Mouse (Mus musculus): ENCODE results near the gene Plekhm2. TPM values are rescaled to one million over a fixed set of nuclear protein-coding genes. Genes with fewer than 3 reads are reported as not detected.

Plekhm2 gene
- polyA plus RNA-seq, 1 experiment from 2014 or later, result 74.2 TPM

GRCm38 (mm10) chr4:141653813-141654212, 10.9 kb downstream of the Plekhm2 start:
- 89% methylated on average over 8 of the region's 13 CpGs for WGBS (ENCODE audit: missing documents)
- Histone ChIP-seq H3K4me3 (ENCODE audit: inconsistent target) (no peak overlapping the region), H3K36me3 (ENCODE audit: inconsistent target) (peaks cover 56% of the 10 kb centered on the region), H3K79me2 (ENCODE audit: inconsistent target) (peaks cover 97% of the 10 kb centered on the region), H3K27ac (no peak overlapping the region)

GRCm38 (mm10) chr4:141653044-141653443, 11.7 kb downstream of the Plekhm2 start:
- 39% methylated on average over 8 of the region's 8 CpGs for WGBS (ENCODE audit: missing documents)
- H3K36me3 ChIP-seq (ENCODE audit: inconsistent target), result peaks cover 63% of the 10 kb centered on the region
- H3K27ac ChIP-seq, result no peak overlapping the region

GRCm38 (mm10) chr4:141651944-141652343, 12.8 kb downstream of the Plekhm2 start:
- Histone ChIP-seq H3K79me2 (ENCODE audit: inconsistent target) (peaks cover 97% of the 10 kb centered on the region), H3K27ac (no peak overlapping the region), H3K36me3 (ENCODE audit: inconsistent target) (peaks cover 55% of the 10 kb centered on the region), H3K4me3 (ENCODE audit: inconsistent target) (no peak overlapping the region)
- 92% methylated on average over 8 of the region's 10 CpGs for WGBS (ENCODE audit: missing documents)

More at GRCm38 (mm10) chr4:141653044-141653443, 11.7 kb downstream of the Plekhm2 start:
- Histone ChIP-seq H3K4me3 (ENCODE audit: inconsistent target) (no peak overlapping the region), H3K79me2 (ENCODE audit: inconsistent target) (peaks cover 97% of the 10 kb centered on the region)

GRCm38 (mm10) chr4:141651286-141651685, 13.4 kb downstream of the Plekhm2 start:
- 96% methylated on average over 6 of the region's 6 CpGs for WGBS (ENCODE audit: missing documents)
- Histone ChIP-seq H3K36me3 (ENCODE audit: inconsistent target) (peaks cover 54% of the 10 kb centered on the region), H3K79me2 (ENCODE audit: inconsistent target) (peaks cover 97% of the 10 kb centered on the region), H3K4me3 (ENCODE audit: inconsistent target) (no peak overlapping the region), H3K27ac (no peak overlapping the region)

GRCm38 (mm10) chr4:141649244-141649643, 15.5 kb downstream of the Plekhm2 start:
- Histone ChIP-seq H3K4me3 (ENCODE audit: inconsistent target) (no peak overlapping the region), H3K79me2 (ENCODE audit: inconsistent target) (peaks cover 100% of the 10 kb centered on the region), H3K27ac (no peak overlapping the region), H3K36me3 (ENCODE audit: inconsistent target) (peaks cover 56% of the 10 kb centered on the region)
- WGBS (ENCODE audit: missing documents), result 83% methylated on average over 6 of the region's 6 CpGs

GRCm38 (mm10) chr4:141648262-141648661, 16.4 kb downstream of the Plekhm2 start:
- H3K27ac ChIP-seq, result no peak overlapping the region
- peaks cover 47% of the 10 kb centered on the region for H3K36me3 ChIP-seq (ENCODE audit: inconsistent target)
- peaks cover 100% of the 10 kb centered on the region for H3K79me2 ChIP-seq (ENCODE audit: inconsistent target)
- 98% methylated on average over 5 of the region's 5 CpGs for WGBS (ENCODE audit: missing documents)
- H3K4me3 ChIP-seq (ENCODE audit: inconsistent target), result no peak overlapping the region

- H3K27ac ChIP-seq, result peak overlapping the region; percentile 52; the same call in 1 of the 2 replicates
- H3K79me2 ChIP-seq (ENCODE audit: inconsistent target), result peaks cover 100% of the 10 kb centered on the region
- 100% methylated on average over 3 of the region's 3 CpGs for WGBS (ENCODE audit: missing documents)
- H3K36me3 ChIP-seq (ENCODE audit: inconsistent target), result peaks cover 47% of the 10 kb centered on the region
- H3K4me3 ChIP-seq (ENCODE audit: inconsistent target), result no peak overlapping the region
Measured at GRCm38 (mm10) chr4:141647187-141647586, 17.5 kb downstream of the Plekhm2 start.

GRCm38 (mm10) chr4:141645988-141646387, 18.7 kb downstream of the Plekhm2 start:
- Histone ChIP-seq H3K27ac (peak overlapping the region; percentile 52), H3K4me3 (ENCODE audit: inconsistent target) (no peak overlapping the region), H3K79me2 (ENCODE audit: inconsistent target) (peaks cover 100% of the 10 kb centered on the region), H3K36me3 (ENCODE audit: inconsistent target) (peaks cover 48% of the 10 kb centered on the region)
- WGBS (ENCODE audit: missing documents), result 62% methylated on average over 8 of the region's 8 CpGs

- Histone ChIP-seq H3K36me3 (ENCODE audit: inconsistent target) (peaks cover 45% of the 10 kb centered on the region), H3K4me3 (ENCODE audit: inconsistent target) (no peak overlapping the region), H3K27ac (peak overlapping the region; percentile 57), H3K79me2 (ENCODE audit: inconsistent target) (peaks cover 95% of the 10 kb centered on the region)
- 61% methylated on average over 7 of the region's 7 CpGs for WGBS (ENCODE audit: missing documents)
Measured at GRCm38 (mm10) chr4:141643118-141643855, 21.4 kb downstream of the Plekhm2 start.

- Histone ChIP-seq H3K4me3 (ENCODE audit: inconsistent target) (no peak overlapping the region), H3K36me3 (ENCODE audit: inconsistent target) (peaks cover 54% of the 10 kb centered on the region), H3K79me2 (ENCODE audit: inconsistent target) (peaks cover 84% of the 10 kb centered on the region), H3K27ac (no peak overlapping the region)
- WGBS (ENCODE audit: missing documents), result 93% methylated on average over 25 of the region's 25 CpGs
Measured at GRCm38 (mm10) chr4:141641961-141642811, 22.5 kb downstream of the Plekhm2 start.

- Histone ChIP-seq H3K36me3 (ENCODE audit: inconsistent target) (peaks cover 62% of the 10 kb centered on the region), H3K79me2 (ENCODE audit: inconsistent target) (peaks cover 76% of the 10 kb centered on the region), H3K4me3 (ENCODE audit: inconsistent target) (no peak overlapping the region), H3K27ac (no peak overlapping the region)
- 86% methylated on average over 7 of the region's 7 CpGs for WGBS (ENCODE audit: missing documents)
Measured at GRCm38 (mm10) chr4:141641353-141641771, 23.3 kb downstream of the Plekhm2 start.

GRCm38 (mm10) chr4:141639474-141639873, 25.2 kb downstream of the Plekhm2 start:
- no peak overlapping the region for H3K27ac ChIP-seq
- peaks cover 81% of the 10 kb centered on the region for H3K36me3 ChIP-seq (ENCODE audit: inconsistent target)
- H3K4me3 ChIP-seq (ENCODE audit: inconsistent target), result no peak overlapping the region
- peaks cover 71% of the 10 kb centered on the region for H3K79me2 ChIP-seq (ENCODE audit: inconsistent target)
- WGBS (ENCODE audit: missing documents), result 87% methylated on average over 8 of the region's 11 CpGs

- peaks cover 95% of the 10 kb centered on the region for H3K36me3 ChIP-seq (ENCODE audit: inconsistent target)
- H3K27ac ChIP-seq, result no peak overlapping the region
- H3K79me2 ChIP-seq (ENCODE audit: inconsistent target), result peaks cover 61% of the 10 kb centered on the region; the same call in 1 of the 2 replicates
- 93% methylated on average over 5 of the region's 5 CpGs for WGBS (ENCODE audit: missing documents)
- H3K4me3 ChIP-seq (ENCODE audit: inconsistent target), result no peak overlapping the region
Measured at GRCm38 (mm10) chr4:141636693-141637092, 28.0 kb downstream of the Plekhm2 start.

- peaks cover 61% of the 10 kb centered on the region; the same call in 1 of the 2 replicates for H3K79me2 ChIP-seq (ENCODE audit: inconsistent target)
- no peak overlapping the region for H3K27ac ChIP-seq
- 89% methylated on average over 9 of the region's 9 CpGs for WGBS (ENCODE audit: missing documents)
- no peak overlapping the region for H3K4me3 ChIP-seq (ENCODE audit: inconsistent target)
- H3K36me3 ChIP-seq (ENCODE audit: inconsistent target), result peaks cover 95% of the 10 kb centered on the region
Measured at GRCm38 (mm10) chr4:141635991-141636390, 28.7 kb downstream of the Plekhm2 start.

All from macrophage (primary cell).